Mouse (Mus musculus) heart, embryonic 11.5 days (tissue): ENCODE data around the gene Kctd10. TPM values are rescaled to one million over a fixed set of nuclear protein-coding genes. Genes with fewer than 3 reads are reported as not detected.
A peak's percentile ranks its signal among the peaks of the same experiment; 100 is the strongest.

Experiments
- ATAC-seq: fragments of 200-750 bp; cut with Nextera tagmentation; replicated peaks from 2 replicates; pipeline ENCODE4 v1.8.0; 2017; ENCODE audit warnings: moderate library complexity; ENCODE audit not compliant: insufficient number of reproducible peaks, low FRiP score, low TSS enrichment
- H3K27ac ChIP-seq: fragments of 300-500 bp; sonication (generic); 2 replicates; pipeline ENCODE4 v1.5.1; 2014; ENCODE audit warnings: mild to moderate bottlenecking, low read depth, low read length
- H3K27me3 ChIP-seq: fragments of 300-500 bp; sonication (generic); 2 replicates; pipeline ENCODE4 v1.6.1; 2014; ENCODE audit warnings: mild to moderate bottlenecking, low read length, mixed read lengths; ENCODE audit not compliant: control insufficient read depth, insufficient read depth
- H3K36me3 ChIP-seq: fragments of 300-500 bp; sonication (generic); 2 replicates; pipeline ENCODE4 v1.6.1; 2014; ENCODE audit warnings: mild to moderate bottlenecking, low read length, moderate library complexity, mixed read lengths; ENCODE audit not compliant: control insufficient read depth, insufficient read depth
- H3K4me1 ChIP-seq: fragments of 300-500 bp; sonication (generic); 2 replicates; pipeline ENCODE4 v1.6.1; 2014; ENCODE audit warnings: low read length; ENCODE audit not compliant: control insufficient read depth, insufficient read depth
- H3K4me2 ChIP-seq: fragments of 300-500 bp; sonication (generic); 2 replicates; pipeline ENCODE4 v1.6.1; 2014; ENCODE audit warnings: mild to moderate bottlenecking, moderate library complexity
- H3K4me3 ChIP-seq: fragments of 300-500 bp; sonication (generic); 2 replicates; pipeline ENCODE4 v1.5.1; 2014; ENCODE audit warnings: low read depth, low read length
- H3K9ac ChIP-seq: fragments of 300-500 bp; sonication (generic); 2 replicates; pipeline ENCODE4 v1.6.1; 2014; ENCODE audit warnings: mild to moderate bottlenecking, low read depth, low read length, moderate library complexity
- H3K9me3 ChIP-seq: fragments of 300-500 bp; sonication (generic); replicated peaks from 2 replicates; pipeline ENCODE4 v1.6.1; 2016; ENCODE audit warnings: low read length; ENCODE audit not compliant: control insufficient read depth
- WGBS: fragments of 180-500 bp; shearing (Covaris S2); extraction: QIAGEN DNeasy Blood & Tissue Kit; methylation state at CpG from one replicate; pipeline ENCODE4 v1.1.7; 2014; ENCODE audit not compliant: insufficient replicate concordance; 5-methylcytosine and 5-hydroxymethylcytosine counted together
- polyA plus RNA-seq: library from polyadenylated mRNA; unstranded; fragments of >200 nt; fragmentation: Nextera tagmentation; extraction: Ambion mirVana; gene quantifications from 2 replicates; pipeline ENCODE4 v1.2.1, GENCODE M21; 2014

Kctd10 gene
- polyA plus RNA-seq, 1 experiment from 2014 or later, result 84.8 TPM

- Histone ChIP-seq H3K9ac (peak overlapping the region; percentile 34; the same call in 1 of the 2 replicates), H3K9me3 (no peaks in the 10 kb centered on the region), H3K27me3 (no peaks in the 10 kb centered on the region), H3K27ac (peak overlapping the region; percentile 37; the same call in 1 of the 2 replicates), H3K4me1 (peaks cover 82% of the 10 kb centered on the region), H3K4me3 (no peak overlapping the region), H3K4me2 (no peak overlapping the region), H3K36me3 (peaks cover 15% of the 10 kb centered on the region)
- 80% methylated on average over 9 of the region's 9 CpGs for WGBS
- ATAC-seq, result no peak
Measured at GRCm38 (mm10) chr5:114373581-114373980, 6.7 kb downstream of the Kctd10 start.

- WGBS, result 74% methylated on average over 11 of the region's 11 CpGs
- H3K9me3 ChIP-seq, result no peaks in the 10 kb centered on the region
- no peak overlapping the region for H3K4me3 ChIP-seq
- H3K27ac ChIP-seq, result peak overlapping the region; percentile 37; the same call in 1 of the 2 replicates
- ATAC-seq, result no peak
- no peak overlapping the region for H3K9ac ChIP-seq
- peaks cover 16% of the 10 kb centered on the region for H3K36me3 ChIP-seq
- peaks cover 78% of the 10 kb centered on the region for H3K4me1 ChIP-seq
- H3K4me2 ChIP-seq, result no peak overlapping the region
- no peaks in the 10 kb centered on the region for H3K27me3 ChIP-seq
Measured at GRCm38 (mm10) chr5:114373174-114373573, 7.1 kb downstream of the Kctd10 start.

- Histone ChIP-seq H3K36me3 (peaks cover 19% of the 10 kb centered on the region), H3K9me3 (no peaks in the 10 kb centered on the region), H3K4me3 (no peak overlapping the region), H3K9ac (no peak overlapping the region), H3K27ac (peak overlapping the region; percentile 60), H3K27me3 (no peaks in the 10 kb centered on the region), H3K4me2 (no peak overlapping the region; the same call in 1 of the 2 replicates), H3K4me1 (peaks cover 71% of the 10 kb centered on the region)
- ATAC-seq, result no peak
- WGBS, result 35% methylated on average over 11 of the region's 11 CpGs
Measured at GRCm38 (mm10) chr5:114372565-114372964, 7.7 kb downstream of the Kctd10 start.

GRCm38 (mm10) chr5:114371731-114372473 is 8.4 kb downstream of the Kctd10 start:
- peak overlapping the region; percentile 22 for H3K4me2 ChIP-seq
- no peak for ATAC-seq
- H3K4me1 ChIP-seq, result peaks cover 65% of the 10 kb centered on the region
- WGBS, result 50% methylated on average over 25 of the region's 25 CpGs
- H3K4me3 ChIP-seq, result no peak overlapping the region
- peak overlapping the region; percentile 60 for H3K27ac ChIP-seq
- no peaks in the 10 kb centered on the region for H3K27me3 ChIP-seq
- no peak overlapping the region for H3K9ac ChIP-seq
- H3K9me3 ChIP-seq, result no peaks in the 10 kb centered on the region
- H3K36me3 ChIP-seq, result peaks cover 21% of the 10 kb centered on the region

- H3K4me1 ChIP-seq, result peaks cover 64% of the 10 kb centered on the region
- H3K27ac ChIP-seq, result peak overlapping the region; percentile 52
- WGBS, result 15% methylated on average over 3 of the region's 3 CpGs
- H3K9ac ChIP-seq, result peak overlapping the region; percentile 49; the same call in 1 of the 2 replicates
- no peak for ATAC-seq
- no peaks in the 10 kb centered on the region for H3K27me3 ChIP-seq
- H3K9me3 ChIP-seq, result no peaks in the 10 kb centered on the region
- peak overlapping the region; percentile 4 for H3K4me2 ChIP-seq
- H3K4me3 ChIP-seq, result no peak overlapping the region
- H3K36me3 ChIP-seq, result peaks cover 25% of the 10 kb centered on the region
Measured at GRCm38 (mm10) chr5:114371331-114371730, 9.0 kb downstream of the Kctd10 start.

GRCm38 (mm10) chr5:114370371-114370776 is 9.9 kb downstream of the Kctd10 start:
- Histone ChIP-seq H3K4me3 (no peak overlapping the region), H3K4me1 (peaks cover 54% of the 10 kb centered on the region), H3K27me3 (no peaks in the 10 kb centered on the region), H3K9ac (peak overlapping the region; percentile 28; the same call in 1 of the 2 replicates), H3K36me3 (peaks cover 30% of the 10 kb centered on the region), H3K27ac (peak overlapping the region; percentile 52; the same call in 1 of the 2 replicates), H3K4me2 (no peak overlapping the region), H3K9me3 (no peaks in the 10 kb centered on the region)
- WGBS, result 62% methylated on average over 9 of the region's 9 CpGs
- no peak for ATAC-seq

- 79% methylated on average over 9 of the region's 9 CpGs for WGBS
- no peak for ATAC-seq
- H3K9me3 ChIP-seq, result no peaks in the 10 kb centered on the region
- H3K36me3 ChIP-seq, result peaks cover 33% of the 10 kb centered on the region
- peaks cover 50% of the 10 kb centered on the region for H3K4me1 ChIP-seq
- no peak overlapping the region for H3K9ac ChIP-seq
- peak overlapping the region; percentile 50; the same call in 1 of the 2 replicates for H3K27ac ChIP-seq
- no peaks in the 10 kb centered on the region for H3K27me3 ChIP-seq
- no peak overlapping the region for H3K4me2 ChIP-seq
- no peak overlapping the region for H3K4me3 ChIP-seq
Measured at GRCm38 (mm10) chr5:114369921-114370320, 10.4 kb downstream of the Kctd10 start.

- no peak for ATAC-seq
- H3K9ac ChIP-seq, result no peak overlapping the region
- peaks cover 40% of the 10 kb centered on the region for H3K4me1 ChIP-seq
- no peaks in the 10 kb centered on the region for H3K9me3 ChIP-seq
- H3K4me3 ChIP-seq, result no peak overlapping the region
- 77% methylated on average over 16 of the region's 16 CpGs for WGBS
- no peak overlapping the region for H3K4me2 ChIP-seq
- H3K36me3 ChIP-seq, result peaks cover 33% of the 10 kb centered on the region
- H3K27me3 ChIP-seq, result no peaks in the 10 kb centered on the region
- 0 out of 2 replicates have a peak overlapping the region, but pooled peaks have one; percentile 22 for H3K27ac ChIP-seq
Measured at GRCm38 (mm10) chr5:114368803-114369496, 11.4 kb downstream of the Kctd10 start.
